Mouse (Mus musculus) midbrain, postnatal 0 days (tissue): ENCODE data around the gene Gmds. TPM values are rescaled to one million over a fixed set of nuclear protein-coding genes. Genes with fewer than 3 reads are reported as not detected.
A peak's percentile ranks its signal among the peaks of the same experiment; 100 is the strongest.

Experiments
- ATAC-seq: fragments of 200-750 bp; cut with Nextera tagmentation; 2 replicates; pipeline ENCODE4 v1.8.0; 2017; ENCODE audit warnings: moderate number of reproducible peaks, mild to moderate bottlenecking, moderate TSS enrichment, moderate library complexity; ENCODE audit not compliant: low FRiP score
- DNase-seq: peaks from one replicate; pipeline ENCODE4 v3.0.0-alpha.2; 2015; ENCODE audit warnings: low spot score
- H3K27ac ChIP-seq: fragments of 300-500 bp; sonication (generic); 2 replicates; pipeline ENCODE4 v1.5.1; 2014; ENCODE audit warnings: low read depth, mild to moderate bottlenecking, low read length, mixed read lengths
- H3K27me3 ChIP-seq: fragments of 300-500 bp; sonication (generic); 2 replicates; pipeline ENCODE4 v1.6.1; 2014; ENCODE audit warnings: low read length, control low read depth, mixed read lengths; ENCODE audit not compliant: insufficient read depth
- H3K36me3 ChIP-seq: fragments of 300-500 bp; sonication (generic); 2 replicates; pipeline ENCODE4 v1.6.1; 2014; ENCODE audit warnings: low read length, control low read depth, mixed read lengths; ENCODE audit not compliant: insufficient read depth
- H3K4me1 ChIP-seq: fragments of 300-500 bp; sonication (generic); 2 replicates; pipeline ENCODE4 v1.6.1; 2014; ENCODE audit warnings: mild to moderate bottlenecking, control low read depth, antibody characterized with exemption, low read length, mixed read lengths; ENCODE audit not compliant: insufficient read depth
- H3K4me2 ChIP-seq: fragments of 300-500 bp; sonication (generic); 2 replicates; pipeline ENCODE4 v1.6.1; 2014; ENCODE audit warnings: low read depth, mild to moderate bottlenecking, low read length, mixed read lengths; ENCODE audit not compliant: poor library complexity, severe bottlenecking
- H3K4me3 ChIP-seq: fragments of 300-500 bp; sonication (generic); 2 replicates; pipeline ENCODE4 v1.5.1; 2014; ENCODE audit warnings: low read depth, mild to moderate bottlenecking, low read length, moderate library complexity
- H3K9ac ChIP-seq: fragments of 300-500 bp; sonication (generic); replicated peaks from 2 replicates; pipeline ENCODE4 v1.6.1; 2014; ENCODE audit warnings: mild to moderate bottlenecking, low read length, moderate library complexity, mixed read lengths; ENCODE audit not compliant: poor library complexity, severe bottlenecking
- H3K9me3 ChIP-seq: fragments of 300-500 bp; sonication (generic); 2 replicates; pipeline ENCODE4 v1.6.1; 2016; ENCODE audit warnings: low read length, control low read depth
- CTCF ChIP-seq: IDR thresholded peaks from 2 replicates; pipeline ENCODE4 v1.5.1; 2016; ENCODE audit warnings: antibody characterized with exemption, mild to moderate bottlenecking
- whole genome bisulfite sequencing: fragments of 180-500 bp; shearing (Covaris S2); extraction: QIAGEN DNeasy Blood & Tissue Kit; methylation state at CpG from one replicate; pipeline ENCODE4 v1.1.7; 2014; 5-methylcytosine and 5-hydroxymethylcytosine counted together
- polyA plus RNA-seq: library from polyadenylated mRNA; unstranded; fragments of >200 nt; fragmentation: Nextera tagmentation; extraction: Ambion mirVana; gene quantifications from 2 replicates; pipeline ENCODE4 v1.2.1, GENCODE M21; 2015
- total RNA-seq: library from RNA; depleted of rRNA; stranded (reverse); fragments of >200 nt; gene quantifications from 2 replicates; pipeline ENCODE4 v1.2.3, GENCODE M21; 2014

Gene Gmds
- total and polyA plus RNA-seq, 2 experiments from 2014 or later = 8.7 to 28.6 TPM

DNA sequence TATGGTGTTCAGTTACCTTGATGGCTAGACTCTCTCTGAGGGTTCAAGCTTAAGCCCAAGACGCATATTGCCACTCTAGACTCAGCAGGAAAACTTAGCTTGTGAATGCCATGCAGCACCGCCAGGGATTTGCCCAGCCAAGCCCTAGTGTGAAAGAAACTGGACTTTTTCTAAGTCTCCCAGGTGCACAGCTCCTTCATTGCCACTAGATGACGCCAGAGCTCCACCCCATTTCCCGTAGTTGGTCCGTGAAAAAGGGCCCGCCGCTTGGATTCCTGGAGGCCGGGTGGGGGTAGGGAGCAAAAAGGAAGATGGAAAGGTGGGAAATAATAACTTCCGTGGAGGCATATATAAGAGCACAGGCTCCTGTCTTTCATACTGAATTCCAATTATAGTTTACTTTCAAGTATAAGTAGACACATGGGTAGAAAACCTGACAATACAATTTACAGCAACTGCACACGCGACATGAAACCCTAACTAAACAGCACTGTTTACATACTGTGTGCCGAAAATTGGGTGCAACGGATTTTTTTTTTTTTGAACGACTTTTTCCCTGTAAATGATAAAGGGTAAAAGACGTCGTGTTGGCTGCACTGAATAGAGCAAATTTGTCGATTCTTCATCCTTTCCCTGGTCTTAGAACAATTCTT lies 545.9 kb downstream of the Gmds start:
- no peaks in the 10 kb centered on the region for H3K36me3 ChIP-seq
- WGBS = 17% methylated on average over 17 of the region's 17 CpGs
- DNase-seq (peak; percentile 79), ATAC-seq (peak; percentile 72)
- H3K9me3 ChIP-seq = no peaks in the 10 kb centered on the region
- TF ChIP-seq CTCF = peak; percentile 98
- H3K4me3 ChIP-seq = 0 out of 2 replicates have a peak overlapping the region, but pooled peaks have one; percentile 14
- H3K4me2 ChIP-seq = peak overlapping the region; percentile 43
- H3K27me3 ChIP-seq = no peaks in the 10 kb centered on the region
- H3K4me1 ChIP-seq = no peaks in the 10 kb centered on the region
- H3K27ac ChIP-seq = no peak overlapping the region
- no peak overlapping the region for H3K9ac ChIP-seq

DNA sequence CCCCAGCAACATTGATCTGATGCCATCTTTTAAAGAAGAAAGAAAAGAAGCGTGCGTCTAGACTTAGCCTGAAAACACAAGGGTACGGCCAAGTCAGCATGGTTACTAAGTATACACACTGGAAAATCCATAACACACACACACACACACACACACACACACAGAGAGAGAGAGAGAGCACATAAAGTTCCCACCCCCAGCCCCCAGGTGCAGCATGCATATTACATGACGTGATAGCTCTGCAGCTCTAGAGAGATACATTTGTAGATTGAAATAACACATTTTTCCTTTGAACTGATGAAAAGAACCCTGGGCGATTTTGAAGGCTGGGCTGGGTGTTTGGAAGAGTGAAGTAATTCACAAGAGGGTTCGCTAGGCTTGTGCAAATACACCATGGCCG lies 553.8 kb downstream of the Gmds start:
- Histone ChIP-seq H3K4me1 (no peaks in the 10 kb centered on the region), H3K27ac (no peak overlapping the region), H3K9me3 (no peaks in the 10 kb centered on the region), H3K36me3 (no peaks in the 10 kb centered on the region), H3K4me3 (no peak overlapping the region), H3K4me2 (no peak overlapping the region), H3K9ac (no peak overlapping the region), H3K27me3 (no peaks in the 10 kb centered on the region)
- 53% methylated on average over 7 of the region's 7 CpGs for WGBS
- TF ChIP-seq CTCF = no peak
- ATAC-seq (peak; percentile 80), DNase-seq (no peak)

DNA sequence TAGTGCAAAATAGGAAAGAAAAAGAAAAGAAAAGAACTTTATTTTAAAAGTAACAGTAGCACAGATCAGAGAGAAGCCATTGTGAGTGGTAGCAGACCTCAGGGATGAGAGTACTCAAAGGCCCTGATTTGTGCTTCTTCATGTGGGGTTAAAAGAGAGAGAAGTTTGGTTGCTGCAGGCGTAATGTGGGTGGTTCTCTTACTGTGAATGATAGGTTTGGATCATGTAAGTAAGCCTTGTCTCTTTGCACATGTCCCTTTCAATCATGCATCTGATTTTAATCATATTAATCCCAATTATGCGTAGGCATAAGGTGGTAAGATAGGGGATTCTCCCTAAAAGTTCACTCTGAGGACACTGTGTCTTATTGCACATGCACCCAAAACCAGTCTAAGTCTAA lies 556.5 kb downstream of the Gmds start:
- DNase-seq (no peak), ATAC-seq (no peak)
- H3K4me3 ChIP-seq = no peak overlapping the region
- H3K36me3 ChIP-seq = no peaks in the 10 kb centered on the region
- H3K4me1 ChIP-seq = no peaks in the 10 kb centered on the region
- no peaks in the 10 kb centered on the region for H3K27me3 ChIP-seq
- H3K4me2 ChIP-seq = no peak overlapping the region
- no peak overlapping the region for H3K27ac ChIP-seq
- no peak overlapping the region for H3K9ac ChIP-seq
- WGBS = 81% methylated on average over 2 of the region's 2 CpGs
- H3K9me3 ChIP-seq = no peaks in the 10 kb centered on the region
- TF ChIP-seq CTCF = no peak

DNA sequence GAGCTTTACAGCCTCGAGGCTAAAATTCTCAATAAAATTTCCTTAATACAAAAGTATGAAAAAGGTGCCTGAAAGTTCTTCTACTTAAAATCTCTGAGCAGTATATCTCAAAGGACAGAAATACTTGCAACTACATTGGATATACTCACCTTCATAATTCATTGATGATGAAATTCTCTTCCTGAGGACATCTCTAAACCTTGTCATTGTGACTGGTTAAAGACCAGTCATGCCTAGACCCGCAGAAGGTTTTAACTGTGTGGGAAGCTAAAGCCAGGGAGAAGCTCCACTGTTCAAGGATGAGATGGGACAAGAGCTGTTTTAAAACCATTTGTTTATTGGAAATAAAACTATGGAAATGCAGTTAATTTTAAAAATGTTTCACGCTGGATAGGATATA lies 558.2 kb downstream of the Gmds start:
- H3K9me3 ChIP-seq = no peaks in the 10 kb centered on the region
- H3K4me3 ChIP-seq = no peak overlapping the region
- no peaks in the 10 kb centered on the region for H3K27me3 ChIP-seq
- H3K36me3 ChIP-seq = no peaks in the 10 kb centered on the region
- H3K4me2 ChIP-seq = no peak overlapping the region
- no peak overlapping the region for H3K9ac ChIP-seq
- no peak for TF ChIP-seq CTCF
- 89% methylated on average over 3 of the region's 3 CpGs for WGBS
- no peak for ATAC-seq
- DNase-seq = no peak
- no peak overlapping the region for H3K27ac ChIP-seq
- no peaks in the 10 kb centered on the region for H3K4me1 ChIP-seq

DNA sequence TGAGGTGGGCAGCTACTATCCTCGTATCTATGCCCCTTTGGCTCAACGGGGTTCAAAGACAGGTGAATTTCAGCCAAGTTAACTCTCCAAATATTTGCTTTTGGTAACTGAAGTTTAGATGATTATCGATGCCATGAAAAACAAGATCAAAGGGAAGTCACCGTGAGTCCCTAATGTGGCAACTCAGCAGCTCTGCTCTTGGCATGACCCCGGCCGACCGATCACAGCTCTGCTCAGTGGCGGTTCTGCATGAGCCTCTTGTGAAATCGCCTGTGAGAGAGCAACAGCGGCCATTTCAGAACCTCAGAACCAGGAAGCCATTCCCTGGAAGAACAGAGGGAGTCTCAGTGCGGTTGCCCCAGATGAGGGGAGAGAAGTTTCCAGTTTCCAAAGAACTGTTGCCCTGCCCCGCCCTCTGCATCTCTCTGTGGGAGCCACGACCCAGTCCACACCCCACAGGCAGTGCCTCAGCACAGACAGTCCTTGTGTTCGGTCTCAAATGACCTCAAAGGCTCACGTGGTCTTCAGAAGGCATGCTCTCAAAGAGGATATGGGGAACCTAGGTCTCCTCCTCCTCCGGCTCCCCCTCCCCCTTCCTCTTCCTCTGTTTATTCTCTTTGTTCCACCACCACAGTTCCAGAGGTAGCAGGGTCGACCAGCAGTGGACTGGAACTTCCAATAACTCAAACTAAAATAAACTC lies 559.1 kb downstream of the Gmds start:
- DNase-seq (no peak), ATAC-seq (no peak)
- 70% methylated on average over 17 of the region's 17 CpGs for WGBS
- no peaks in the 10 kb centered on the region for H3K36me3 ChIP-seq
- no peak for TF ChIP-seq CTCF
- H3K9me3 ChIP-seq = no peaks in the 10 kb centered on the region
- H3K27ac ChIP-seq = no peak overlapping the region
- no peaks in the 10 kb centered on the region for H3K4me1 ChIP-seq
- H3K4me3 ChIP-seq = no peak overlapping the region
- H3K27me3 ChIP-seq = no peaks in the 10 kb centered on the region
- no peak overlapping the region for H3K9ac ChIP-seq
- H3K4me2 ChIP-seq = no peak overlapping the region

DNA sequence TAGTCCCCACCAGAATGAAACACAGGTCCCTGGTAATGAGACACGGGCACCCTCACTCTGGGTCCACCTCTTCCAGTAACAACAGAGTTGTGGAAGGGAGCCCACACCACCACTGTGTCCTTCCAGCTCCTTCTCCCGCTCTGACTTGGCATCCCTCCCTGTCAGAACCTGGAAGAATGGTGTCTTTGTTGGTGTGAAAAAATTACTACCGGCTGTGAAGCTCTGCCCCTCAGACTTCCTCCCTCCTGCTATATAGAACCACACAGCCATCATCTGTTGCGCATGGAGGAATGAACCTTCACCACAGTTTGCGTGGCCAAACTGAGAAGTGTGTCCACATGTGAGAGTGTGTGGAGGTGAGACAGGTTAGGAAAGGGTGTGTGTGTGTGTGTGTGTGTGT lies 562.8 kb downstream of the Gmds start:
- Histone ChIP-seq H3K27me3 (no peaks in the 10 kb centered on the region), H3K9ac (no peak overlapping the region), H3K27ac (no peak overlapping the region), H3K4me3 (no peak overlapping the region), H3K9me3 (no peaks in the 10 kb centered on the region), H3K4me1 (no peaks in the 10 kb centered on the region), H3K4me2 (no peak overlapping the region), H3K36me3 (no peaks in the 10 kb centered on the region)
- ATAC-seq (no peak), DNase-seq (no peak)
- no peak for TF ChIP-seq CTCF
- WGBS = 80% methylated on average over 5 of the region's 5 CpGs
